Mouse (Mus musculus) neural tube, embryonic 14.5 days (tissue): Measurements from ENCODE around the gene Sh3bp1. TPM values are rescaled to one million over a fixed set of nuclear protein-coding genes. Genes with fewer than 3 reads are reported as not detected.

Experiments used
- ATAC-seq: fragments of 200-750 bp; cut with Nextera tagmentation; 2 replicates; pipeline ENCODE4 v1.8.0; 2017; ENCODE audit warnings: low read depth, mild to moderate bottlenecking, moderate TSS enrichment, moderate library complexity
- H3K27ac ChIP-seq: fragments of 300-500 bp; sonication (generic); 2 replicates; pipeline ENCODE4 v1.5.1; 2014; ENCODE audit warnings: low read depth, mild to moderate bottlenecking, control low read depth, low read length, moderate library complexity, mixed read lengths
- H3K27me3 ChIP-seq: fragments of 300-500 bp; sonication (generic); 2 replicates; pipeline ENCODE4 v1.6.1; 2014; ENCODE audit warnings: low read length; ENCODE audit not compliant: control insufficient read depth, insufficient read depth
- H3K36me3 ChIP-seq: fragments of 300-500 bp; sonication (generic); 2 replicates; pipeline ENCODE4 v1.6.1; 2014; ENCODE audit warnings: low read length, mixed read lengths; ENCODE audit not compliant: control insufficient read depth, insufficient read depth
- H3K4me1 ChIP-seq: fragments of 300-500 bp; sonication (generic); 2 replicates; pipeline ENCODE4 v1.6.1; 2014; ENCODE audit warnings: low read length; ENCODE audit not compliant: control insufficient read depth, insufficient read depth
- H3K4me2 ChIP-seq: fragments of 300-500 bp; sonication (generic); 2 replicates; pipeline ENCODE4 v1.6.1; 2014; ENCODE audit warnings: mild to moderate bottlenecking, low read depth, low read length, control low read depth
- H3K4me3 ChIP-seq: fragments of 300-500 bp; sonication (generic); 2 replicates; pipeline ENCODE4 v1.5.1; 2014; ENCODE audit warnings: low read depth, low read length, control low read depth, mixed read lengths
- H3K9ac ChIP-seq: fragments of 300-500 bp; sonication (generic); replicated peaks from 2 replicates; pipeline ENCODE4 v1.6.1; 2014; ENCODE audit warnings: low read depth, mild to moderate bottlenecking, control low read depth, low read length, mixed read lengths
- H3K9me3 ChIP-seq: fragments of 300-500 bp; sonication (generic); 2 replicates; pipeline ENCODE4 v1.6.1; 2016; ENCODE audit warnings: low read length; ENCODE audit not compliant: control insufficient read depth
- WGBS: fragments of 180-500 bp; shearing (Covaris S2); extraction: QIAGEN DNeasy Blood & Tissue Kit; methylation state at CpG from one replicate; pipeline ENCODE4 v1.1.7; 2014; 5-methylcytosine and 5-hydroxymethylcytosine counted together
- polyA plus RNA-seq: library from polyadenylated mRNA; unstranded; fragments of >200 nt; fragmentation: Nextera tagmentation; extraction: Ambion mirVana; gene quantifications from 2 replicates; pipeline ENCODE4 v1.2.1, GENCODE M21; 2014

Sh3bp1 gene
- polyA plus RNA-seq, 1 experiment from 2014 or later = 3.4 TPM

- 1% methylated on average over 31 of the region's 35 CpGs for WGBS
- Histone ChIP-seq H3K9ac (peak overlapping the region; percentile 44), H3K27me3 (no peaks in the 10 kb centered on the region), H3K36me3 (no peaks in the 10 kb centered on the region), H3K27ac (no peak overlapping the region), H3K4me3 (peak overlapping the region; percentile 20), H3K4me1 (peaks cover 8% of the 10 kb centered on the region; the same call in 1 of the 2 replicates), H3K9me3 (no peaks in the 10 kb centered on the region), H3K4me2 (peak overlapping the region; percentile 59)
- no peak for ATAC-seq
Observed at GRCm38 (mm10) chr15:78927788-78928457, 28.4 kb downstream of the Sh3bp1 start.

GRCm38 (mm10) chr15:78928539-78928938 lies 29.0 kb downstream of the Sh3bp1 start:
- H3K4me3 ChIP-seq = no peak overlapping the region

GRCm38 (mm10) chr15:78930192-78930706 lies 30.7 kb downstream of the Sh3bp1 start:
- H3K36me3 ChIP-seq = no peaks in the 10 kb centered on the region
- ATAC-seq = no peak
- H3K4me2 ChIP-seq = no peak overlapping the region
- no peak overlapping the region for H3K9ac ChIP-seq
- no peak overlapping the region for H3K4me3 ChIP-seq
- no peaks in the 10 kb centered on the region for H3K9me3 ChIP-seq
- 93% methylated on average over 6 of the region's 6 CpGs for WGBS
- peaks cover 8% of the 10 kb centered on the region; the same call in 1 of the 2 replicates for H3K4me1 ChIP-seq
- H3K27ac ChIP-seq = no peak overlapping the region
- H3K27me3 ChIP-seq = no peaks in the 10 kb centered on the region

More at GRCm38 (mm10) chr15:78928539-78928938, 29.0 kb downstream of the Sh3bp1 start:
- no peak overlapping the region for H3K9ac ChIP-seq
- peaks cover 8% of the 10 kb centered on the region; the same call in 1 of the 2 replicates for H3K4me1 ChIP-seq
- no peaks in the 10 kb centered on the region for H3K36me3 ChIP-seq
- no peaks in the 10 kb centered on the region for H3K9me3 ChIP-seq
- WGBS = 49% methylated on average over 8 of the region's 8 CpGs
- no peaks in the 10 kb centered on the region for H3K27me3 ChIP-seq
- no peak for ATAC-seq
- peak overlapping the region; percentile 59 for H3K4me2 ChIP-seq
- no peak overlapping the region for H3K27ac ChIP-seq

GRCm38 (mm10) chr15:78930801-78931426 lies 31.3 kb downstream of the Sh3bp1 start:
- Histone ChIP-seq H3K9ac (no peak overlapping the region), H3K4me3 (no peak overlapping the region), H3K36me3 (no peaks in the 10 kb centered on the region), H3K4me1 (peaks cover 11% of the 10 kb centered on the region), H3K4me2 (no peak overlapping the region), H3K27ac (no peak overlapping the region), H3K27me3 (no peaks in the 10 kb centered on the region), H3K9me3 (no peaks in the 10 kb centered on the region)
- 92% methylated on average over 7 of the region's 7 CpGs for WGBS
- ATAC-seq = no peak

- H3K9ac ChIP-seq = no peak overlapping the region
- no peak overlapping the region for H3K4me3 ChIP-seq
- H3K27ac ChIP-seq = no peak overlapping the region
- 19% methylated on average over 3 of the region's 3 CpGs for WGBS
- H3K4me1 ChIP-seq = peaks cover 12% of the 10 kb centered on the region
- no peaks in the 10 kb centered on the region for H3K9me3 ChIP-seq
- ATAC-seq = no peak
- no peaks in the 10 kb centered on the region for H3K36me3 ChIP-seq
- no peak overlapping the region for H3K4me2 ChIP-seq
- no peaks in the 10 kb centered on the region for H3K27me3 ChIP-seq
Observed at GRCm38 (mm10) chr15:78931577-78931976, 32.0 kb downstream of the Sh3bp1 start.

- H3K36me3 ChIP-seq = peaks cover 13% of the 10 kb centered on the region
Observed at GRCm38 (mm10) chr15:78934784-78935320, 35.3 kb downstream of the Sh3bp1 start, which contains the start of gene Nol12. Gene Nol12 (plus strand): TSS chr15:78934933.

GRCm38 (mm10) chr15:78936403-78936802 lies 36.8 kb downstream of the Sh3bp1 start:
- Histone ChIP-seq H3K4me2 (no peak overlapping the region), H3K9me3 (no peaks in the 10 kb centered on the region), H3K4me1 (peaks cover 12% of the 10 kb centered on the region), H3K36me3 (peaks cover 27% of the 10 kb centered on the region), H3K27me3 (no peaks in the 10 kb centered on the region), H3K27ac (no peak overlapping the region), H3K9ac (no peak overlapping the region), H3K4me3 (no peak overlapping the region)
- ATAC-seq = no peak
- 94% methylated on average over 12 of the region's 12 CpGs for WGBS

More at GRCm38 (mm10) chr15:78934784-78935320, 35.3 kb downstream of the Sh3bp1 start, which contains the start of gene Nol12:
- Histone ChIP-seq H3K9me3 (no peaks in the 10 kb centered on the region), H3K4me1 (peaks cover 12% of the 10 kb centered on the region), H3K9ac (peak within 1 kb of the TSS; percentile 68), H3K4me2 (peak within 1 kb of the TSS; percentile 73), H3K4me3 (peak within 1 kb of the TSS; percentile 51), H3K27me3 (no peaks in the 10 kb centered on the region), H3K27ac (peak within 1 kb of the TSS; percentile 80)
- ATAC-seq = peak; percentile 91
- under 1% methylated on average over 41 of the region's 42 CpGs for WGBS

- Histone ChIP-seq H3K4me1 (peaks cover 12% of the 10 kb centered on the region), H3K36me3 (peaks cover 27% of the 10 kb centered on the region), H3K4me2 (no peak overlapping the region), H3K9ac (0 out of 2 replicates have a peak overlapping the region, but pooled peaks have one; percentile 21), H3K4me3 (no peak overlapping the region), H3K27me3 (no peaks in the 10 kb centered on the region), H3K27ac (no peak overlapping the region), H3K9me3 (no peaks in the 10 kb centered on the region)
- ATAC-seq = no peak
- WGBS = 89% methylated on average over 10 of the region's 10 CpGs
Observed at GRCm38 (mm10) chr15:78937311-78937710, 37.7 kb downstream of the Sh3bp1 start.

- 79% methylated on average over 2 of the region's 2 CpGs for WGBS
- Histone ChIP-seq H3K9ac (no peak overlapping the region), H3K4me2 (no peak overlapping the region), H3K27me3 (no peaks in the 10 kb centered on the region), H3K4me1 (peaks cover 12% of the 10 kb centered on the region), H3K36me3 (peaks cover 27% of the 10 kb centered on the region), H3K27ac (no peak overlapping the region), H3K9me3 (no peaks in the 10 kb centered on the region), H3K4me3 (no peak overlapping the region)
- no peak for ATAC-seq
Observed at GRCm38 (mm10) chr15:78937963-78938362, 38.4 kb downstream of the Sh3bp1 start.
